Mouse (Mus musculus): ENCODE measurements around the gene Pank1.

DNA sequence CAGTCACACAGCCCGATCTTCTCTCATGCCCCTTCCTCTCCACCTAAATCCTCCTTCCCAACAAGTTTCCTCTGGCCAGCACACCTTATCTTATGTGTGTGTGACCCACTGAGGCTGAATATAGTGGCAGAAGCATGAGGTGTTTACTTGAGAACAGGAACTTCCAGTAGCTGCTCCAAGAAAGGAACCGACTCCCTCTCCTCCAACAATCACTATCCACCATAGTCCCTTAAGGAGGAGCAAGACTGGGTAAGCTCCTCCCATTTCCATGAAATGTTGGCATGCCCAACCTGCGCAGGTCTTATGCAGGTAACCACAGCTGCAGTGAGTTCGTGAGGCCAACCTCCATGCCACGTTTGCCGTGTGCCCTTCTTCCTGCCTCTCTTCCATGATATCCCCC, 108.5 kb downstream of the Pank1 start:
- TF ChIP-seq CTCF (IDR thresholded peaks at IDR 0.05; ENCODE audit: extremely low read depth, insufficient read depth, insufficient read length, insufficient replicate concordance) (no peak), POLR2A (IDR thresholded peaks at IDR 0.05; ENCODE audit: low read depth, low read length) (no peak)
